Mouse (Mus musculus): Measurements from ENCODE around the gene Gm20662. TPM values are rescaled to one million over a fixed set of nuclear protein-coding genes. Genes with fewer than 3 reads are reported as not detected.

The Gm20662 gene
- total and polyA plus RNA-seq, 2 experiments from 2014 or later = 0.31 to 3.6 TPM

GRCm38 (mm10) chr9:107985131-107986119 lies 10.7 kb upstream of the Gm20662 start, which contains the start of gene Inka1:
Gene Inka1, minus strand, starts transcription at chr9:107985879.
- peak; percentile 45 for TF ChIP-seq CTCF (IDR thresholded peaks at IDR 0.05)
- DNase-seq (ENCODE audit: low spot score) = peak; percentile 58
- under 1% methylated on average over 49 of the region's 58 CpGs for WGBS
- Histone ChIP-seq H3K36me3 (ENCODE audit: insufficient read depth, low read length) (0 out of 2 replicates have a peak, but pooled peaks cover 3% of the 10 kb centered on the region), H3K9me3 (ENCODE audit: low read length) (no peaks in the 10 kb centered on the region), H3K27ac (ENCODE audit: low read depth, low read length) (peak within 1 kb of the TSS; percentile 52), H3K9ac (replicated peaks; ENCODE audit: low read length, poor library complexity, severe bottlenecking) (peak within 1 kb of the TSS; percentile 46), H3K27me3 (ENCODE audit: insufficient read depth, low read length) (0 out of 2 replicates have a peak, but pooled peaks cover 4% of the 10 kb centered on the region), H3K4me1 (ENCODE audit: insufficient read depth, low read length) (peaks cover 6% of the 10 kb centered on the region), H3K4me3 (ENCODE audit: low read depth, low read length) (peak within 1 kb of the TSS; percentile 67), H3K4me2 (ENCODE audit: low read depth, low read length, poor library complexity, severe bottlenecking) (peak within 1 kb of the TSS; percentile 69)
- peak; percentile 75 for ATAC-seq (ENCODE audit: low FRiP score)

GRCm38 (mm10) chr9:107986376-107986775 lies 9.8 kb upstream of the Gm20662 start:
- DNase-seq (ENCODE audit: low spot score) (peak; percentile 81), ATAC-seq (ENCODE audit: low FRiP score) (peak; percentile 47; the same call in 1 of the 2 replicates)
- peak; percentile 92 for TF ChIP-seq CTCF (IDR thresholded peaks at IDR 0.05)
- Histone ChIP-seq H3K4me1 (ENCODE audit: insufficient read depth, low read length) (peaks cover 6% of the 10 kb centered on the region), H3K9ac (replicated peaks; ENCODE audit: low read length, poor library complexity, severe bottlenecking) (no peak overlapping the region), H3K4me2 (ENCODE audit: low read depth, low read length, poor library complexity, severe bottlenecking) (peak overlapping the region; percentile 69), H3K9me3 (ENCODE audit: low read length) (no peaks in the 10 kb centered on the region), H3K36me3 (ENCODE audit: insufficient read depth, low read length) (0 out of 2 replicates have a peak, but pooled peaks cover 3% of the 10 kb centered on the region), H3K4me3 (ENCODE audit: low read depth, low read length) (peak overlapping the region; percentile 67), H3K27me3 (ENCODE audit: insufficient read depth, low read length) (0 out of 2 replicates have a peak, but pooled peaks cover 4% of the 10 kb centered on the region), H3K27ac (ENCODE audit: low read depth, low read length) (no peak overlapping the region; the same call in 1 of the 2 replicates)
- WGBS = 7% methylated on average over 18 of the region's 18 CpGs

- H3K4me3 ChIP-seq (ENCODE audit: low read depth, low read length) = no peak overlapping the region
- H3K4me2 ChIP-seq (ENCODE audit: low read depth, low read length, poor library complexity, severe bottlenecking) = no peak overlapping the region
- peaks cover 6% of the 10 kb centered on the region for H3K4me1 ChIP-seq (ENCODE audit: insufficient read depth, low read length)
- WGBS = 78% methylated on average over 3 of the region's 3 CpGs
- H3K36me3 ChIP-seq (ENCODE audit: insufficient read depth, low read length) = no peaks in the 10 kb centered on the region
- DNase-seq (ENCODE audit: low spot score) = no peak
- H3K9ac ChIP-seq (replicated peaks; ENCODE audit: low read length, poor library complexity, severe bottlenecking) = no peak overlapping the region
- ATAC-seq (ENCODE audit: low FRiP score) = no peak
- no peaks in the 10 kb centered on the region for H3K9me3 ChIP-seq (ENCODE audit: low read length)
- 0 out of 2 replicates have a peak, but pooled peaks cover 4% of the 10 kb centered on the region for H3K27me3 ChIP-seq (ENCODE audit: insufficient read depth, low read length)
- no peak for TF ChIP-seq CTCF (IDR thresholded peaks at IDR 0.05)
- no peak overlapping the region for H3K27ac ChIP-seq (ENCODE audit: low read depth, low read length)
These were observed 8.2 kb upstream of the Gm20662 start for GRCm38 (mm10) chr9:107987950-107988349.

DNA sequence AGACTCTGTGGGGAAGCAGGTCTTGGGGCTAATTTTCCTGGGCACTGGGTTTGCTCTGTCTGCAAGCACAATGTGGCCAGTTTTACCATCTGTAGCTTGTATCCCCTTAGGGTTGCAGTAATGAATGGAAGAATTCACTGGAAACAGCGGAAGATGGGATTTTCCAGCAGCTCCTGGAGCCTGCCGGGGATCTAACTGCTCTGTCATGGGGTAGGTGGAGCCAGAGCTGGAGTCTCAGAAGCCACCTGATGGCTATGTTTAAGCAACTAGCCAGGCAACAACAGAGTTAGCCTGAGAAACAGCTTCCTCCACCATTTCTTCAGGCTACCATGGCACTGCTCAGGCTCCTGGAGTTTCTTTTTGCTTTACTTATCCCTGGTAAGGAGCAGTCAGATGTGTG lies 4.0 kb upstream of the Gm20662 start, which contains the start of gene Cdhr4:
Gene Cdhr4, plus strand, starts transcription at position 301 of the 400 bp plus-strand sequence.
- 46% methylated on average over 2 of the region's 2 CpGs for WGBS
- Histone ChIP-seq H3K4me2 (ENCODE audit: low read depth, low read length, poor library complexity, severe bottlenecking) (no peak within 1 kb of the TSS), H3K9me3 (ENCODE audit: low read length) (no peaks in the 10 kb centered on the region), H3K36me3 (ENCODE audit: insufficient read depth, low read length) (no peaks in the 10 kb centered on the region), H3K9ac (replicated peaks; ENCODE audit: low read length, poor library complexity, severe bottlenecking) (no peak within 1 kb of the TSS), H3K4me3 (ENCODE audit: low read depth, low read length) (no peak within 1 kb of the TSS), H3K4me1 (ENCODE audit: insufficient read depth, low read length) (no peaks in the 10 kb centered on the region), H3K27me3 (ENCODE audit: insufficient read depth, low read length) (no peaks in the 10 kb centered on the region), H3K27ac (ENCODE audit: low read depth, low read length) (no peak within 1 kb of the TSS)
- ATAC-seq (ENCODE audit: low FRiP score) = no peak
- no peak for DNase-seq (ENCODE audit: low spot score)
- no peak for TF ChIP-seq CTCF (IDR thresholded peaks at IDR 0.05)

GRCm38 (mm10) chr9:107993013-107993412 lies 3.1 kb upstream of the Gm20662 start:
- Histone ChIP-seq H3K4me1 (ENCODE audit: insufficient read depth, low read length) (no peaks in the 10 kb centered on the region), H3K27ac (ENCODE audit: low read depth, low read length) (no peak overlapping the region), H3K4me2 (ENCODE audit: low read depth, low read length, poor library complexity, severe bottlenecking) (no peak overlapping the region), H3K4me3 (ENCODE audit: low read depth, low read length) (no peak overlapping the region), H3K9ac (replicated peaks; ENCODE audit: low read length, poor library complexity, severe bottlenecking) (no peak overlapping the region), H3K36me3 (ENCODE audit: insufficient read depth, low read length) (no peaks in the 10 kb centered on the region), H3K9me3 (ENCODE audit: low read length) (no peaks in the 10 kb centered on the region), H3K27me3 (ENCODE audit: insufficient read depth, low read length) (no peaks in the 10 kb centered on the region)
- DNase-seq (ENCODE audit: low spot score) (no peak), ATAC-seq (ENCODE audit: low FRiP score) (no peak)
- no peak for TF ChIP-seq CTCF (IDR thresholded peaks at IDR 0.05)
- 84% methylated on average over 11 of the region's 11 CpGs for WGBS

GRCm38 (mm10) chr9:107994464-107994863 lies 1.7 kb upstream of the Gm20662 start:
- no peaks in the 10 kb centered on the region for H3K9me3 ChIP-seq (ENCODE audit: low read length)
- no peak for TF ChIP-seq CTCF (IDR thresholded peaks at IDR 0.05)
- no peak overlapping the region for H3K9ac ChIP-seq (replicated peaks; ENCODE audit: low read length, poor library complexity, severe bottlenecking)
- no peaks in the 10 kb centered on the region for H3K36me3 ChIP-seq (ENCODE audit: insufficient read depth, low read length)
- ATAC-seq (ENCODE audit: low FRiP score) = no peak
- no peak overlapping the region for H3K4me2 ChIP-seq (ENCODE audit: low read depth, low read length, poor library complexity, severe bottlenecking)
- H3K4me1 ChIP-seq (ENCODE audit: insufficient read depth, low read length) = no peaks in the 10 kb centered on the region
- H3K27me3 ChIP-seq (ENCODE audit: insufficient read depth, low read length) = no peaks in the 10 kb centered on the region
- 69% methylated on average over 2 of the region's 2 CpGs for WGBS
- H3K4me3 ChIP-seq (ENCODE audit: low read depth, low read length) = no peak overlapping the region
- no peak for DNase-seq (ENCODE audit: low spot score)
- H3K27ac ChIP-seq (ENCODE audit: low read depth, low read length) = no peak overlapping the region

All from midbrain, postnatal 0 days (tissue).